Mouse (Mus musculus) cerebellum, adult (tissue): ENCODE measurements at regions not wholly inside any gene's neighbourhood (a gene's known extent, or its start where the extent isn't known, plus 50 kb on each side); places are given as distances from the start of the nearest gene placed in this dataset.

ENCODE experiments used
- ATAC-seq: cut with Nextera tagmentation; 2 replicates; pipeline ENCODE4 v1.9.2; 2017; ENCODE audit warnings: mild to moderate bottlenecking, moderate library complexity, mixed read lengths; ENCODE audit not compliant: insufficient number of reproducible peaks, low FRiP score, low TSS enrichment

DNA sequence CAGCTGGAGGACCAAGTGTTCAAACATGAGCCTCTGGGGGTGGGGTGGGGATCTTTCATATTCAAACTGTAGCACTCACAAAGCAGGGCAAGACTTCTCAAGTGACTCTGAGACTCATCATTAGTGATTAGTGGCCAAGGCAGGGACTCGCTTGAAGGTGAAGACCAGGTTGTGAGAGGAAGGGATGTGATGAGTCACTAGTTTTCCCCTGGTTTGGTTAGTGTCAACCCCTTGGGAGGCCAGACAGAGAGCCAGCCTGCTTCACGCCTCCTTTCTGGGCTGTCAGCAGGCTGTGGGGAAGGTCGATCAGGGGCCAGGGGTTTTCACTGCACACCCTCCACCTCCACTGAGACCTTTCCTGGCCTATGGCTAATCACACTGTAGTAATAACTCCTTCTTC is 65.2 kb downstream of the Slc30a10 start:
- no peak for ATAC-seq

DNA sequence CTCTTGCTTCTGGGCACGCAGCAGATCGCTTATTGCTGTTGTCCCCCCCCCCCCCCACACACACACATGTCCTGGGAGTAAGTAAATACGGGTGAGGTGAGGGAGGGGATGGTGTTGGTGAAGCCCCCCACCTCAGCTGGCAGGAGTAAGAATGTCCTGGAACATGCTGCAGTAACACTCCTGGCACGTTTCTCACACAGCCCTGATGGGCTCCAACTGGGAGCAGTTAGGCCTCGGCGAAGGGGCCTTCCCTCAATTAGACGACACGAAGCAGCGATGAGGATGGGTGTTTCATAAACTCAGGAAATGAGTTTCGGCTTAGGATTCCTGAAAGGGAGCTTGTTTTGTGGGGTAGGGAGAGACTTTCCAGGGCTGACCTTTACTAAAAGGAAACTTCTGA is 69.4 kb downstream of the Slc30a10 start:
- ATAC-seq = no peak

DNA sequence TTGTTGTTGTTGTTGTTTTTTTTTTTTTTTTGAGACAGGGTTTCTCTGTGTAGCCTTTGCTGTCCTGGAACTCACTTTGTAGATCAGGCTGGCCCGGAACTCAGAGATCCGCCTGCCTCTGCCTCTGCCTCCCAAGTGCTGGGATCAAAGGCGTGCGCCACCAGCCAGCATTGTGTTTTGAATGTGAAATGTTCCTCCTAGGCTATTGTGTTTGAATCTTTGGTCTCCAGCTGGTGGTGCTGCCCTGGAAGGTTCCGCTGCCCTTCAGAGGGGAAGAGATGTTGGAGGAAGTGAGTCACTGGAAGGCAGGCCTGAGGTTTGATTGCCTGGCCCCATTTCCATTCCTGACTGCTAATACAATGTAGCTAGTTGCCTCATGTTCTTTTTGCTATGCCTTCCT is 78.8 kb downstream of the Slc30a10 start:
- ATAC-seq = no peak

DNA sequence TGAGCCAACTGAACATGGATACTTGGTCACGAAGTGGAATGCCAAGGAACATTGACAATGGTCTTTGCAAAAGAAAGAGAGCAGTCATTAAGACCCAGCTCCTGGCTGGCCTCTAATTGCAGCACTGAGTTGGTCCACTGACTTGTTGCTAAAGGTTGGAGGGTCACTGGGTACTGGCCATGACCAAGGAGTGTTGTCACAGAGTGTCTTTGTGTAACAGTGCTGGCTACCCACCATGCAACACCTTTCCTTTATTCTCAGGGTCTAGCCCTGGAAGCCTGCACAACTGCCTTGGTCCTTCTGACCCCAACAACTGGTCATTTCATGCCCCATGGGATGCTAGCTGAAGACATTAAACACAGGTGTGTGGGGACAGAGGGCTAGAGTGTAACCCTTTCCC is 79.5 kb downstream of the Slc30a10 start:
- no peak for ATAC-seq

DNA sequence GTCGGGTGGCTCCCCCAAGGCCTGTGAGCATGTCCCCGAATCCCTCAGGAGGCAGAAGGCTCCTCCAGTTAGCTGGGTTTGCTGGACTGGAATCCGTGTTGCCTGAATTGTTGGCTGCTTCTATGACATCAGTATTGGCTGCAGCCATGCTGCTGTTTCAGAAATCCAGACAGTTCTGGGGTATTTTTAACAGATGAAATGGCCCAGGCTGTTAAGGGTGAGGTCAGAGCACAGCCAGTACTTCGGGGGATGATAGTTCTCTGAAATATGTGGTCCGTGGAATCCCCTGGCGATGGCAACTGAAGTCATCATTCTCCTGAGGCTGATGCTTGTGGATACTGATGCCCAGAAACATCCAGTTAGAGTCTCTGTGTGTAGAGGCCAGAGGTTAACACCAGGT is 80.7 kb downstream of the Slc30a10 start:
- ATAC-seq = no peak

DNA sequence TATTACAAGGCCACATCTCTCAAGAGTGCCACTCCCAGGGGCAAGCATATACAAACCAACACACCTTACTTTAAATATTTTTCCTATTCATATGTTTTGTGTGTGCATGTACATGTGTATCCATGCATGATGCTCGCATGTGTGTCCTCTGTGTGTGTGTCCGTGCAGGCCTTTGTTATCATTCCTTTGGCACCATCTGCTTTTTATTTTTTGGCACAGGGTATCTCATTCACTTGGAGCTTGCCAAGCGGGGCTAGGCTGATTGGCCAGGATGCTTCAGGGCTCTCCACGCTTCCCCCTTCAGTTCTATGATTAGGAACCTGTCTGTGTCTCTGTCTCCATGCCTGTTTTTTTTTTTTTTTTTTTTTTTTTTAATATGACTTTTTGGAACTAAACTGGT is 82.6 kb downstream of the Slc30a10 start:
- no peak for ATAC-seq

DNA sequence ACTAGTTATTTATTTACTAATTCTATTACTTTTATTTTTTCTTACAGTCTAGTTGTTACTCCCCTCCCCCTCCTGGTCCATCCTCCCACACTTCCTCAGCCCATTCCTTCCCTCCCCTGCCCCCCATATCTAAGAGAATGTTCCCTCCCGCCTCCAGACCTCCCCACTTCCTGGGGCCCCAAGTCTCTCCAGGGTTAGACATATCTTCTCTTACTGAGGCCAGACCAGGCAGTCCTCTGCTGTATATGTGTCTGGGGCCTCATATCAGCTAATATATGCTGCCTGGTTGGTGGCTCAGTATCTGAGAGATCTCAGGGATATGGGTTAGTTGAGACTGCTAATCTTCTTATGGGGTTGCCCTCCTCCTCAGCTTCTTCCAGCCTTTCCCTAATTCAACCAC is 84.8 kb downstream of the Slc30a10 start:
- ATAC-seq = no peak

DNA sequence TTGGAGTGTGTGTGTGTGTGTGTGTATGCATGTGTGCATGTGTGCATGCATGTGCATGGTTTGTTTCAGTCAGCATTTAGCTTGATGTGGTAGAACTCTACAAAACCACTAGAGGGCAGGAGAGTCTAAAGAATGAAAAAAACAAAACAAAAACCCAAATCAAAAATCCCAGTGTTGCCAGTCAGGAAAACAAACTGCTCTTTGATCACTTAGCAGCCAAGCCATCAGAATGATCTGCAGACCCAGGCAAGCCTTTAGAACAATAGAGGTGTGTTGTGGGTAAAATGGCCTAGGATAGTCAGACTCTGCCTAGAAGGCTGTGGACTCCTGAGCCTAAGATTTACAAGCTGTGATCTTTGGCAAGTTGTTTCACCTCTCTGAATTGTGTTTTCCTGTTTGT is 91.7 kb downstream of the Slc30a10 start:
- ATAC-seq = no peak

DNA sequence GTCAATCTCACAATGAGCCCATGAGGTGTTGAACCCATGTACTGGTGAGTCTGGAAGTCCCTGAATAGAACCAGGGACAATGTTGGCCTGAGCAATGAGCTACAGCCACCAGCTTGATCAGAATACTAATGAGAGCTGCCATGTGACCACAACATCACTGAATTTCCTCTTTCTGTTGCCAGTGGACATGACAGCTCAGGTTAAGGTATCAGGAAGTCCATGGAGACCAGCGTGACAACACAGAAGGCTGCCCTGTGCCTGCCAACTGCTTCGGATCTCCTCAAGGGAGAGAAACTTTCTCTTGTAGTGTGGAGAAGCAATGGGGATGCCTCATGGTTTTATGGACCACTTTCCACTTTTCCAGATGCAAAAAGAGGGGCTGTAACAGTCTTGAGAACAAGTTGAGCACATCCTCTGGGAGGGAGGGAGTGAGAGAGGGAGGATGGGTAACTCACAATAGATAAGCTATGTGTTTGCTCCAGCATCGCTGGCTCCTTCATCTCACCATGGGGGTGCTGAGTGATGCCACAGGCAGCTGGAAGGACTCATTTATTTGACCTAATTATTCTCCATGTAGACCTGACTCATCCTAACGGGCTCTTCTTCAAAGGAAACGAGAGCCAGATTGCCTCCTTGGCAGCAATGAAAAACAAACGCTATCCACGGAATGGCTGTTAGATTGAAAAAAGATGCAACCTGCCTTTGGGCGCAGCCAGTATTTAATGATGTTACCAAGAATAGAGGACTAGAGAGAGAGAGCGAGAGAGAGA is 118.3 kb downstream of the Slc30a10 start:
- ATAC-seq = no peak

DNA sequence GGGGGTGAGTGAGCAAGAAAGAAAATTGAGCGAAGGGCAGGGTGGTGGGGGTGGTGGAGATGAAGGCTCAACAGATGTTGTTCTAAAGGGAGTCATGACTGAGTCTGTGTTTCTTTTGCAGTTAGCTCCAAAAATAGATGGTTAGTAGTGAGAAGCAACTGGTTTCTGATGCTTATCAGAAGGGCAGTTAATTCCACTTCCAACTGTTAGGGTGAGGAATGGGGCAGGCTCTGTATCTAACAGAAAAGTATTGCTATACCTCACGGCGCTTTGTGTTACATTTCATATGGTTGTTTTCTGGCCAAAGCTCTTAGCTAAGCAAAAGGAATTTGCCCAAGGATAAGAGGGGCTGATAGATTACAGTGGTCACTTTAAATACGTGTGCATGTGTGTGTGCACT is 120.3 kb downstream of the Slc30a10 start:
- ATAC-seq = no peak

DNA sequence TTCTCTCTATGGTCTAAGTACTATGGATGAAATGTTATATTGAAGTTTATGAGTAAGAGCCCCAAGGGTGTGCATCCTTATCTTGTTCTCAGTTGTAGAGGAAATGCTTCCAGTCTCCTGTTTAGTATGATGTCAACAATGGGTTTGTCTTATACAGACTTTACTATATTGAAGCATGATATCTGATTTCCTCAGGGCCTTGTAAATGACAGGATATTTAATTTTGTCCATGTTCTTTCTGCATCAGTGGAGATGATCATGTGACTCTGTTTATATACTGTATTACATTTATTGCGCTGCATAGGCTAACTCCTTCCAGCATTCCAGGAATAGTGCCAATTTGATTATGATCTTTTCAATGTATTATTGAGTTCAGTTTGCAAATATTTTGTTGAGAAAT is 125.2 kb downstream of the Slc30a10 start:
- no peak for ATAC-seq

DNA sequence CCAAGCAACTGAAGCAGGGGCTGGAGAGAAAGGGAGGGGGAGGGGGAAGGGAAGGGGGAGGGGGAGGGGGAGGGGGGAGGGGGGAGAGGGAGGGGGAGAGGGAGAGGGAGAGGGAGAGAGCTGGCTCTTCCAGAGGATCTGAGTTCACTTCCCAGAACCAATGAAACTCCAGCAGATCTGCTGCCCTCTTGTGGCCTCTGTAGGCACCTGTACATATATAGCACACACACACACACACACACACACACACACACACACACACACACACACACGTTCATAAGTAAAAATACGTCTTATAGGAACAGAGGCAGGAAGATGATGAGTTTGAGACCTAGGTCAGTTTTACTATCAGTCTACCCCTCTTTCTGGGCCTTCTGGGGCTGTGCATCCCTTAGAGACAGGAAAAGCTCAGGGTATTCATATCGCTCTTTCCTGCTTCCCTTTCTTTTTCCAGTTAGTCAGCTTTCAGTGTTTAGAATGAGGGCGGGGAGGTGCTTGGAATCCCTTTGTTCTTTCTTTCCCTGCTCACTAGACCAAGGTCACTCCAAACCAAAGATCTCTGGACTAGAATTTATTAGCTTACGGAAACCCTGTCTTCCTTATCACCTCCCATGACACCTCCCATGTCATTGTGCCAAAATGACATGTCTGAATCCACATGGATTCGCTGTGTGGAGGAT is 130.7 kb downstream of the Slc30a10 start:
- no peak for ATAC-seq

DNA sequence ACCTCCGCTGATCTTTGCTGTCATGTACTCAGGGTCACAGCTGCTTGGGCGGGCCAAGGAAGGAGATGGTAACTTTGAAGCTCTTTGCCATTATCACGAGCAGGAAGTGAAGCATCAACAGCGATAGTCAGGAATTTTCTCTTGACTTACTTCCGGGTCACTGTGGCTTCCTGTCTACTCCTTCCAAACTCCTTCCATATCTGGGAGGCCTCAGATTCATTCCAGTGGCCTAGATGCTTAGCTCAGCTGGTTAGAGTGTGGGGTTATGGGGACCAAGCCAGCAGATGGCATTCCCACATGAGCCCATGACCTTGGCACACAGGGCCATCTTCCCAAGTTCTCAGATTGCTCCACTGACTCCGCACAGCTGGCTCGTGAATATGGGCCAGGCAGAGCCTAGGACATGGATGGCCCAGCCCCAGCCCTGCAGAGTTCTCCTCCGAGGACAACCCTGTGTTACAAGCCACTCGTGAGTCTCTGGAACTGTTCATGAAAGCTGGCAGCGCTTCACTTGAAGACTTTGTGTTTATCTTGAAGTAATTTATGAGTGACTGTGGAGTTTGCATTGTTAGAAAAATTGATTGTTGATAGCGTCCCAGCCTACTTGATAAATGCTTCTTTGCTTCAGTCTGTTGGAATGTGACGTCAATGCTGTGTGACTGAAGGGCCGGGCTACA is 133.2 kb downstream of the Slc30a10 start:
- no peak for ATAC-seq

DNA sequence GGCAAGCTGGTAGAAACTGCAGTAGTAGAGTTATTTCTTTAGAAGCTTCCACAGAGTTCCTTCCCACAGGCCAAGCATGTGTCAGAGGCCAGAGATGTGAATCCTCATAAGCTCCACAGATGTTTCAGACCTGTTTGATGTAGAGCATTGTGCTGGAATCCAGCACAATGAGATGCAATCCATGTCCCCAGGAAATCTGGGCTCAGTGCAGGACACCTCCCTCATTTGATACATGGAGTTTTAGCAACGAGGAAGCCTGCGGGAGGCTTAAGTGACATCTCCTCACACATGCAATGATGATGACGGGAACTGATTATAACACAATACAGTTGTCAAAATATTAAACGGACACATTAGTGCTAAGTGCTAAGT is 133.7 kb downstream of the Slc30a10 start:
- ATAC-seq = no peak

DNA sequence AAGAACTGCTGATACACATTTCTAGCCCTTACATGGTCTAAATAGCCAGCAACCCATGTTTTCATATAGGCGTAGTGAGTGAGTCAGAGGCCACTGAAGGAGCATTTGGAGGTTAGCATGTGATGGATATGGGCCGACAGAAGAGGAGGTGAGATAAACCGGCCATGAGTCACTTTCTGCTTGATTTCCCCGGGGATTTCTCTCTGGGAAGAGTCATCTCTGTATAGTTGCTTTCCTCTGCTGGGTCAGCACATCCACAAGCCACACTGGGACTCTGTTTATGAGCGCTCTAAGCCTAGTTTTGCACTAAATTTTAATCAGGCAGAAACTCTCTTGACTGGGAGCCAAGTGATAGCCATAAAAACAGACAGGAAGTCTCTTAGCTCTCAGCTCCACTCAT is 142.2 kb downstream of the Slc30a10 start:
- ATAC-seq = no peak

DNA sequence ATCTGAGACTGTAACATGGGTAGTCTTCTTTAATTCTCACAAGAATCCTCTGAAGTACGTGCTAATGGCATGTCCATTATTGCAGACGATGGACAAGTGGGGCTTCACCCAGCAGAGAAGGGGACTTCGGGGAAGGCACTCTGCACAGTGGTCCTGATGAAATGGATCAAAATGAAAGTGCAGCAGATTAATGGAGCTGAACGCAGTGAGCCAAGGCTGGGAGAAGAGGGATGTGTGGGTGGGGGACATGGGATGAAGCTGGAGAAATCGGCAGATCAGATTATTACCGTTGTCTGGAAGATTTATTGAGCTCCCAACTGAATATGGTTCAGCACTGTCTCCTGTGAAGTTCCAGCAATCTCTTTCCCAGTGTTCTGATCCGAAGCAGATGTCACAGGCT is 143.9 kb downstream of the Slc30a10 start:
- ATAC-seq = no peak

DNA sequence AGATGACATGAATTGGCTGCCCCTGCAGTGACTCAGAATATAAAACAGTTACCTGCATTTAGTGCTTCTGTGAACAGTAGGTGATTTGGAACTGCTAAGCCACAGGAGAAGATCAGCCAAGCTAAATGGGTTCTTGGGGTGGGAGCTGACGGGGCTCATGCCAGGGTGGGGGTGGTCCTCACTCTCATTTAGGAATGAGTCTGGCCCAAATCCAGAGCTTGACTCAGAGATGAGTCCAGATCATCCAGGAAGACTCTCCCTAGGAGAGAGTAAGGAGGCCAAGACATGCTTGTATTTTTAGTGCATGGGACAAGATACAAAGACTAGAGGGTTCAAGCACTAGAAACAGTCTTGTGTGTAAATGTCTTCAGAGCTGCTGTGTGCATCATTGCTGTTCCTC is 146.5 kb downstream of the Slc30a10 start:
- no peak for ATAC-seq

DNA sequence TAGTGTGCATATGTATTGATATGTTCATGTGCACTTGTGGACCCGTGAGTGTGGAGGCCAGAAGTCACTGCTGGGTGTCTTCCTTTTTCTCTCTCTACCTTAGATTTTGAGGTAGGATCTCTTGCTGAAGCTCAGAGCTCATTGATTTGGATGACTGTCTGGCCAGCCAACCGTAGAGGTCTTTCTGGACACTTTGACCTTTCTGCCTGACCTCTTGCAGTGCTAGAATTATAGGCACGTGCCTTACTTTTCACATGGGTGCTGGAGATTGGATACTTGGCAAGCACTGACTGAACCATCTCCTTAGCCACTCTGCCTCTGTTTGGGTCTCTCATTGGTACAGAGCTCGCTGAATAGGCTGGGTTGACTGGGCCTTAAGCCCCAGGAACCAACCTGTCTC is 151.3 kb downstream of the Slc30a10 start:
- no peak for ATAC-seq

DNA sequence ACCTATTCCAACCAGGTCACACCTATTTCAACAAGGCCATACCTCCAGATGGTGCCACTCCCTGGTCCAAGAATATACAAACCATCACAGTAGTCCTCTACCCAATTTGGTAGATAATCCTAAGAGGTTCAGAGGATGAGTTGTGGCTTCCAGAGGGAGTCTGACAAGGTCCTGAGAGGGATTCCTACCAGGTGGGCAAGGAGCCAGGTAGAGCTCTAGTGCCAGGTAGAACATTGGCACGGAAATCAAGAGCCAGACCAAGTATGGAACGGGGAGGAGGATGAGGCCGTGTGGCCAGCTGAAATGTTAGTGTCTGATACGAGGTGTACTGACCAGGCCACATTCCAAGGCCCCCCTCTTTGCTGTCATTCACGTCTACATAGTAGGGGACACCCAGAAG is 153.0 kb downstream of the Slc30a10 start:
- no peak for ATAC-seq

DNA sequence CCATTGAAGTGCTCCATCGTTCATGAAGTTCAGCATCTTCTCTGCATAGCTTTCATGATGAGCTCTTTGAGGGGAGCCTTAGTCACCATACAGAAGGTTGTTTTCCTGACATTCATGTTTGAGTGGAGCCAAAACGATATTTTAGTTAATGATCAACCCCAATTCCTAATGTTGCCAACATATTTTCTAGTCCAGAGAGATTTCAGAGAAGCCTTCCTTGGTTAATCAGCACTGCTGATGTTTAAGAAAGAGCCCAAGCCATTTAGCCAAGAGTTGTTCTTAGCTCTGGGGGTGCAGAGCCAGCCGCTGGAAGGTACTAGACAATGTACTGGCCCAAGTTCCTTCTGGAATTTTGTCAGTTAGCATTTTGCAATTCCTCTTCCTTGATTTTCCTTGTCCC is 153.8 kb downstream of the Slc30a10 start:
- no peak for ATAC-seq

DNA sequence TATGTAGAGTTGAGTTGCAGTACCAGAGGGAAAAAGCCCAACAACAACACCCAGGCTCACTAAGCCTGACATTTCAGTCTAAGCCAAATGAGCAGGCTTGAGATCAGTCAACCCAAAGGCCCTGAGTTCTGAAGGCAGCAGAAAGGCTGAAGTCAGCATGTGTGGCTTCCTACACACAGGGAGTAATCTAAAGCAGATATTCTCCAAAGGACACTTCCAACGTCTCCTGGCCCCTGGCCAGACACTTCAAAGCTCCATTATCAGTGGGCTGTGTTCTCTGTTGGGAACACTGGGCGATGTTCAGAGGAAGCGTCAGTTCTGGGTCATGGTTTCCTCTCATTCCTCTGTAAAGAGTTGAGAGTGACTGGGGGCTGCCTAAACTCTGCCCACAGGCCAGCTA is 155.9 kb downstream of the Slc30a10 start:
- ATAC-seq = no peak
